14 mouse cellular contexts compared by ENCODE assay signal in genomic region chr17:85747976-85748648, GRCm38 (mm10).
A peak's percentile ranks its signal among the peaks of the same experiment; 100 is the strongest.
DNase-seq lines count a peak whose midpoint lies in the region; ATAC-seq lines count a peak whose summit lies in the region.
"Had no signal": no experiment of that assay in that cellular context is flagged by ENCODE, and none has a peak within 500 bp of the region (broad histone marks: within the 10 kb centered on the region; RNA-seq: fewer than 3 reads in every experiment).

No protein-coding gene starts in this region.

- no peak overlapping the region for H3K9ac ChIP-seq in hindbrain, embryonic 15.5 days
- H3K9ac ChIP-seq in midbrain, embryonic 16.5 days (ENCODE audit: low read depth, low read length): no peak overlapping the region

- H3K27me3 ChIP-seq in hindbrain, embryonic 15.5 days: 0 out of 2 replicates have a peak, but pooled peaks cover 17% of the 10 kb centered on the region
- 0 out of 2 replicates have a peak, but pooled peaks cover 2% of the 10 kb centered on the region for H3K27me3 ChIP-seq in midbrain, embryonic 16.5 days (ENCODE audit: control insufficient read depth, insufficient read depth, low read depth, low read length)
- peaks cover 41% of the 10 kb centered on the region for H3K27me3 ChIP-seq in heart, embryonic 10.5 days (ENCODE audit: insufficient read depth, poor library complexity, severe bottlenecking)
- H3K27me3 ChIP-seq: CH12.LX had no signal

- H3K4me2 ChIP-seq in hindbrain, embryonic 15.5 days: peak overlapping the region; percentile 43; the same call in 1 of the 2 replicates
- H3K4me2 ChIP-seq in midbrain, embryonic 16.5 days (ENCODE audit: low read length): peak overlapping the region; percentile 47

- H3K27ac ChIP-seq in hindbrain, embryonic 15.5 days (replicated peaks): no peak overlapping the region
- H3K27ac ChIP-seq in midbrain, embryonic 16.5 days (ENCODE audit: low read length): no peak overlapping the region
- H3K27ac ChIP-seq in heart, embryonic 10.5 days: no peak overlapping the region
- H3K27ac ChIP-seq: stomach, postnatal 0 days had no signal

- no peak overlapping the region for H3K4me3 ChIP-seq in hindbrain, embryonic 15.5 days
- no peak overlapping the region for H3K4me3 ChIP-seq in midbrain, embryonic 16.5 days (ENCODE audit: low read depth, low read length)
- H3K4me3 ChIP-seq in heart, embryonic 10.5 days: no peak overlapping the region

- no peaks in the 10 kb centered on the region for H3K9me3 ChIP-seq in hindbrain, embryonic 15.5 days
- no peaks in the 10 kb centered on the region for H3K9me3 ChIP-seq in midbrain, embryonic 16.5 days (replicated peaks; ENCODE audit: control insufficient read depth, low read length, poor library complexity, severe bottlenecking)
- H3K9me3 ChIP-seq in heart, embryonic 10.5 days: no peaks in the 10 kb centered on the region

- peak; percentile 42 for DNase-seq in embryo, embryonic 10.5 days (ENCODE audit: low spot score)
- DNase-seq in embryo, embryonic 11.5 days (ENCODE audit: low read depth, low spot score): peak; percentile 36
- no peak for DNase-seq in gastrocnemius, postnatal 4 days (ENCODE audit: low spot score in 2 of 2)
- DNase-seq in heart, embryonic 10.5 days (ENCODE audit: low spot score): no peak
- no peak for DNase-seq in cerebellum, adult 9-10 months
- DNase-seq: cerebellum, adult 8-10 months; heart, adult 11 months; heart, postnatal 4 days; kidney, postnatal 10 days; lung, postnatal 10 days had no signal

- H3K4me1 ChIP-seq in hindbrain, embryonic 15.5 days (replicated peaks): peaks cover 13% of the 10 kb centered on the region
- H3K4me1 ChIP-seq in midbrain, embryonic 16.5 days (ENCODE audit: control insufficient read depth, insufficient read depth, low read length): peaks cover 9% of the 10 kb centered on the region
- H3K4me1 ChIP-seq in heart, embryonic 10.5 days: peaks cover 3% of the 10 kb centered on the region; the same call in 1 of the 2 replicates

- no peak for ATAC-seq in hindbrain, embryonic 15.5 days (ENCODE audit: low FRiP score, low read depth)
- ATAC-seq in midbrain, embryonic 16.5 days: no peak

- WGBS in hindbrain, embryonic 15.5 days: 49% methylated on average over 16 of the region's 16 CpGs
- WGBS in midbrain, embryonic 16.5 days: 57% methylated on average over 16 of the region's 16 CpGs
- 77% methylated on average over 16 of the region's 16 CpGs for WGBS in heart, embryonic 10.5 days

- no peaks in the 10 kb centered on the region for H3K36me3 ChIP-seq in hindbrain, embryonic 15.5 days
- no peaks in the 10 kb centered on the region for H3K36me3 ChIP-seq in midbrain, embryonic 16.5 days (ENCODE audit: control insufficient read depth, insufficient read depth, low read length)
- H3K36me3 ChIP-seq in heart, embryonic 10.5 days: no peaks in the 10 kb centered on the region

Comparison
In these comparisons a context has a peak if more than half of its experiments do, and no peak if none do; other contexts are left out.
1. DNase-seq: peak in embryo, embryonic 10.5 days (single experiment) and embryo, embryonic 11.5 days (single experiment); none in gastrocnemius, postnatal 4 days (0 of 2), heart, embryonic 10.5 days (single experiment) and cerebellum, adult 9-10 months (single experiment).